Mouse (Mus musculus): Measurements from ENCODE around the gene Olfr63. TPM values are rescaled to one million over a fixed set of nuclear protein-coding genes. Genes with fewer than 3 reads are reported as not detected.
"Not testable (repeated sequence)": the region's sequence is repeated elsewhere in the genome, so short reads cannot be mapped to it uniquely, and the experiment has no call there.

Gene Olfr63
- polyA plus RNA-seq (2011; ENCODE audit: insufficient read depth, insufficient read length, low replicate concordance, missing spikeins), result not detected in 2 replicates

- TF ChIP-seq CTCF (IDR thresholded peaks at IDR 0.05; ENCODE audit: control insufficient read depth, insufficient read depth, low read length) (no peak), POLR2A (IDR thresholded peaks at IDR 0.05; ENCODE audit: borderline replicate concordance, control insufficient read depth, low read depth, low read length) (no peak)
- WGBS, result 81% methylated on average over 1 of the region's 1 CpGs
- H3K4me1 ChIP-seq (ENCODE audit: control insufficient read depth, insufficient read depth, low read length), result no peaks in the 10 kb centered on the region
- no peak within 1 kb of the TSS for H3K4me3 ChIP-seq (replicated peaks; ENCODE audit: control insufficient read depth, low read depth, low read length)
- H3K27ac ChIP-seq (ENCODE audit: control insufficient read depth, insufficient read depth, low read depth, low read length, poor library complexity), result no peak within 1 kb of the TSS
These were observed at the start of gene Olfr63 for GRCm38 (mm10) chr17:33264376-33264775. Gene Olfr63, plus strand, starts transcription at chr17:33264676.

- TF ChIP-seq CTCF (IDR thresholded peaks at IDR 0.05; ENCODE audit: control insufficient read depth, insufficient read depth, low read length), result no peak
- TF ChIP-seq POLR2A (IDR thresholded peaks at IDR 0.05; ENCODE audit: borderline replicate concordance, control insufficient read depth, low read depth, low read length), result no peak
- Histone ChIP-seq H3K4me1 (ENCODE audit: control insufficient read depth, insufficient read depth, low read length) (no peaks in the 10 kb centered on the region), H3K27ac (ENCODE audit: control insufficient read depth, insufficient read depth, low read depth, low read length, poor library complexity) (no peak within 1 kb of the TSS), H3K4me3 (replicated peaks; ENCODE audit: control insufficient read depth, low read depth, low read length) (no peak within 1 kb of the TSS)
- 67% methylated on average over 2 of the region's 2 CpGs for WGBS
These were observed 42.9 kb upstream of the Olfr63 start, which contains the start of gene Olfr1564 for GRCm38 (mm10) chr17:33221590-33221989. Gene Olfr1564, minus strand, starts transcription at chr17:33221690.

- H3K4me3 ChIP-seq (replicated peaks; ENCODE audit: control insufficient read depth, low read depth, low read length); H3K27ac ChIP-seq (ENCODE audit: control insufficient read depth, insufficient read depth, low read depth, low read length, poor library complexity); H3K4me1 ChIP-seq (ENCODE audit: control insufficient read depth, insufficient read depth, low read length): not testable (repeated sequence)
- 88% methylated on average over 1 of the region's 1 CpGs for WGBS
These were observed 27.8 kb upstream of the Olfr63 start for GRCm38 (mm10) chr17:33236646-33237045.

- H3K4me3 ChIP-seq (replicated peaks; ENCODE audit: control insufficient read depth, low read depth, low read length); H3K4me1 ChIP-seq (ENCODE audit: control insufficient read depth, insufficient read depth, low read length); H3K27ac ChIP-seq (ENCODE audit: control insufficient read depth, insufficient read depth, low read depth, low read length, poor library complexity): not testable (repeated sequence)
- WGBS, result 25% methylated on average over 1 of the region's 34 CpGs
These were observed 9.8 kb upstream of the Olfr63 start, which contains the start of gene Zfp955a for GRCm38 (mm10) chr17:33254530-33255318. Gene Zfp955a, minus strand, starts transcription at chr17:33255145.

DNA sequence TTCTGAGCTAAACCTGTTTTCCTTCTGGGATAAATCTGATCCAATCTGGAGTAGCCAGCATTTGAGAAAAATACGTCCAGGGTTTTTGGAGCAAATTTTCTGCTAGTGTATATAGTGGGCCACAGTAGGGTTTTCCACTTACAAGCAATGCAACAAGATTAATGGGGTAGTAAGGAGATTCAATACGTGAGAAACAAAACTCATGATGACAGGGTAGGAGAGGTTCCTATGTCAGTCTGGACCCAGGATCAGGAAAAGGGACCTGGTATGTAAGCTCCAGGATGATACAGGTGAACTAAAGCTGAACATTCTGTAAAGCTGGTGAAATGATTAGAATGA, 9.2 kb upstream of the Olfr63 start:
- no CpG with 5 or more reads among the region's 2 CpGs for WGBS
- H3K27ac ChIP-seq (ENCODE audit: control insufficient read depth, insufficient read depth, low read depth, low read length, poor library complexity); H3K4me1 ChIP-seq (ENCODE audit: control insufficient read depth, insufficient read depth, low read length); H3K4me3 ChIP-seq (replicated peaks; ENCODE audit: control insufficient read depth, low read depth, low read length): not testable (repeated sequence)

GRCm38 (mm10) chr17:33268907-33269306, 4.4 kb downstream of the Olfr63 start:
- Histone ChIP-seq H3K4me3 (replicated peaks; ENCODE audit: control insufficient read depth, low read depth, low read length) (no peak overlapping the region), H3K4me1 (ENCODE audit: control insufficient read depth, insufficient read depth, low read length) (no peaks in the 10 kb centered on the region), H3K27ac (ENCODE audit: control insufficient read depth, insufficient read depth, low read depth, low read length, poor library complexity) (no peak overlapping the region)
- WGBS, result 80% methylated on average over 9 of the region's 9 CpGs
- TF ChIP-seq CTCF (IDR thresholded peaks at IDR 0.05; ENCODE audit: control insufficient read depth, insufficient read depth, low read length) (no peak), POLR2A (IDR thresholded peaks at IDR 0.05; ENCODE audit: borderline replicate concordance, control insufficient read depth, low read depth, low read length) (no peak)

DNA sequence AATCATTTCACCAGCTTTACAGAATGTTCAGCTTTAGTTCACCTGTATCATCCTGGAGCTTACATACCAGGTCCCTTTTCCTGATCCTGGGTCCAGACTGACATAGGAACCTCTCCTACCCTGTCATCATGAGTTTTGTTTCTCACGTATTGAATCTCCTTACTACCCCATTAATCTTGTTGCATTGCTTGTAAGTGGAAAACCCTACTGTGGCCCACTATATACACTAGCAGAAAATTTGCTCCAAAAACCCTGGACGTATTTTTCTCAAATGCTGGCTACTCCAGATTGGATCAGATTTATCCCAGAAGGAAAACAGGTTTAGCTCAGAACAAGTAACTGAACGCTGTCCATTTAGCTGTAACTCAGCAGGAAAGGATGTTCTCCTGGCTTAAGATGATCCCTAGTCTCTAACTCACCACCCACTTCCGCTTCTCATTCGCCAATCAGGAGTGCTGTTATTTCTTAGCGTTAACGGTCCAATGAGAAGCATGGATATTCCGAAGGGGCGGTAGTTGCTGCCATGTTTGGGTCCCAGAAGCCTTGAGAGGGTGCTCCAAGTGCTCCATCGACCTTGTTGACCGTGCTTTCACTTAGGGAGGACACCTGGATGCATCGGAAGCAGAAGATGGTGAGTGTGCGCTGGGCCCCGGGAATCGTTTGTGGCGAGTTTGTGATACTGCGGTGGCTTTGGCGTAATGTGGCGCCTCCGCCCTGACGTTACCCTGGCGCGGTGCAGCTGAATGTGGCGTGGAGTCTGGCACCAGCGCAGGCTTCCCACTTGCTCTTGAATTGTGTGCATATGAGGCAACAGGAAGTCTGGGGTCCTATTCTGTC, 24.8 kb downstream of the Olfr63 start, which contains the start of gene Zfp955b:
TSS of gene Zfp955b (plus strand) at position 506 of the 837 bp plus-strand sequence.
- not testable (repeated sequence) for H3K4me3 ChIP-seq (replicated peaks; ENCODE audit: control insufficient read depth, low read depth, low read length); H3K27ac ChIP-seq (ENCODE audit: control insufficient read depth, insufficient read depth, low read depth, low read length, poor library complexity); H3K4me1 ChIP-seq (ENCODE audit: control insufficient read depth, insufficient read depth, low read length)
- no CpG with 5 or more reads among the region's 25 CpGs for WGBS

DNA sequence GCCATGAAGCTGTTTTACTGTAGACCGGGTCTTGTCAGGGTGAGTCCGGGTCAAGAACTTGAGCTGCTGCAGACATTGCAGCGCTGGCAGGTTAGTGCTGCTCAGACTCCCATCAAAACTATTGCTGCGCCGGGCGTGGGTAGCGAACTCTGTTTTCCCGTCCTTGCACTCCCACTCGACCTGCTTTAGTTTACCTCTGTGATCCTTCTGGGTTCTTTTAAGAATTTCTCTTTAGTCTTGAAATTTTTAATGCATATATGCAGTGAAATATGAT, 25.3 kb downstream of the Olfr63 start:
- H3K27ac ChIP-seq (ENCODE audit: control insufficient read depth, insufficient read depth, low read depth, low read length, poor library complexity); H3K4me1 ChIP-seq (ENCODE audit: control insufficient read depth, insufficient read depth, low read length); H3K4me3 ChIP-seq (replicated peaks; ENCODE audit: control insufficient read depth, low read depth, low read length): not testable (repeated sequence)
- WGBS, result no CpG with 5 or more reads among the region's 9 CpGs

Other genes starting within 250 kb of the Olfr63 start
- gene Zfp763, start 231.3 kb upstream of the Olfr63 start, polyA plus RNA-seq (2011; ENCODE audit: insufficient read depth, insufficient read length, low replicate concordance, missing spikeins), result 1.8 and 4.5 TPM in 2 replicates
- gene 4921501E09Rik, start 196.6 kb upstream of the Olfr63 start, polyA plus RNA-seq (2011; ENCODE audit: insufficient read depth, insufficient read length, low replicate concordance, missing spikeins), result not detected in 2 replicates
- 1.5 and 2.6 TPM in 2 replicates for gene Zfp563, start 175.4 kb upstream of the Olfr63 start, polyA plus RNA-seq (2011; ENCODE audit: insufficient read depth, insufficient read length, low replicate concordance, missing spikeins)
- not detected in 2 replicates for gene Morc2b, start 125.0 kb upstream of the Olfr63 start, polyA plus RNA-seq (2011; ENCODE audit: insufficient read depth, insufficient read length, low replicate concordance, missing spikeins)
- gene Olfr55, start 96.2 kb upstream of the Olfr63 start, polyA plus RNA-seq (2011; ENCODE audit: insufficient read depth, insufficient read length, low replicate concordance, missing spikeins), result 0.42 TPM in 1 of 2 replicates, not detected in the other
- gene Olfr239, start 73.4 kb upstream of the Olfr63 start, polyA plus RNA-seq (2011; ENCODE audit: insufficient read depth, insufficient read length, low replicate concordance, missing spikeins), result not detected in 2 replicates
- 0.27 and 0.38 TPM in 2 replicates for gene Olfr1564, start 43.0 kb upstream of the Olfr63 start, polyA plus RNA-seq (2011; ENCODE audit: insufficient read depth, insufficient read length, low replicate concordance, missing spikeins)
- 1.2 and 5.3 TPM in 2 replicates for gene Zfp955a, start 9.5 kb upstream of the Olfr63 start, polyA plus RNA-seq (2011; ENCODE audit: insufficient read depth, insufficient read length, low replicate concordance, missing spikeins)
- 3.2 and 3.6 TPM in 2 replicates for gene Zfp955b, start 24.9 kb downstream of the Olfr63 start, polyA plus RNA-seq (2011; ENCODE audit: insufficient read depth, insufficient read length, low replicate concordance, missing spikeins)
- gene Zfp81, start 94.2 kb downstream of the Olfr63 start, polyA plus RNA-seq (2011; ENCODE audit: insufficient read depth, insufficient read length, low replicate concordance, missing spikeins), result 1.4 and 5.1 TPM in 2 replicates
- 9.0 and 13.9 TPM in 2 replicates for gene Zfp101, start 130.0 kb downstream of the Olfr63 start, polyA plus RNA-seq (2011; ENCODE audit: insufficient read depth, insufficient read length, low replicate concordance, missing spikeins)
- 0.95 TPM in 1 of 2 replicates, not detected in the other for gene Actl9, start 168.2 kb downstream of the Olfr63 start, polyA plus RNA-seq (2011; ENCODE audit: insufficient read depth, insufficient read length, low replicate concordance, missing spikeins)